Mouse (Mus musculus): ENCODE measurements around the gene Gm36176. TPM values are rescaled to one million over a fixed set of nuclear protein-coding genes. Genes with fewer than 3 reads are reported as not detected.
A peak's percentile ranks its signal among the peaks of the same experiment; 100 is the strongest.
"Not testable (repeated sequence)": the region's sequence is repeated elsewhere in the genome, so short reads cannot be mapped to it uniquely, and the experiment has no call there.

Gm36176 gene
- not detected for total RNA-seq (2021)
- long read RNA-seq, experiment 1 = 0 reads
- long read RNA-seq, experiment 2 = 0 reads

DNA sequence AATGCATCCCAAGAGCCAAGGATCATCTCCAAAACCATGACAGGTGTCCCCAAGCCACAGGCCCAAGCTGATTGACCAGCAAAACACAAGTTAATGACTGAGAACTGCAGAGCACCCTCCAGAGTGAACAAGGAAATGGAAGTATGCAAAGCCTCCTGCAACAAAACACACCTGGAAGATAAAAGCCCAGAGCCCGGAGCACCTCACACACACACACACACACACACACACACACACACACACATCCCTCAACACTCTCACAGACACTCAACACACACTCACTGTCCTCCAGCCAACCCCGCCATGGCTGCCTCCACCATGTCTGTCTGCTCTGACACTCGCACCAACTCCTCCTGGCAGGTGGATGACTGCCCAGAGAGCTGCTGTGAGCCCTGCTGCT is at the start of gene Gm36176:
Gm36176 (plus strand) TSS at position 301 of the 400 bp plus-strand sequence.
- no peak within 1 kb of the TSS for H3K4me3 ChIP-seq
- no peak for DNase-seq (ENCODE audit: extremely low spot score in 1 of 2, low spot score in 2 of 2)
- no peak for TF ChIP-seq CTCF (IDR thresholded peaks at IDR 0.05)
- intact Hi-C loops (cut with DNase I) = no loop called here
- no peak within 1 kb of the TSS for H3K27ac ChIP-seq

DNA sequence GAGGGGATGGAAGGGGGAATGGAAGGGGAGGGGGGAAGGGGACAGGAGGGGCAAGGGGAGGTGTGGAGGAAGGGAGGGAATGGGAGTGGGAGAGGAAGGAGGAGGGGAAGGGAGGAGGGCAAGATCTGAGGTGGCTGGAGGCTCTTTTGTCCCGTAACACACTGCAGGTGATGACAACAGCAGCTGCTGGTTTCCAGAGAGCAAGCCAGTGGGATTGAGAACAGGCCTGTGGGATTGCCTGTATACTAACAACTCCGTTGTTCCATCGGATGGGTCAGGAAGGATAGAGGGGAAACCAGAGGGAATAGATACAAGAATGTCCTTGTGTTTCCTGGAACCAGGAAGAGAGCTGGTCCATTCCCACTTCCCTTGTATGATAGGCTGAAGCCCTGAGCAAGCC is 48.9 kb upstream of the Gm36176 start:
- TF ChIP-seq CTCF (IDR thresholded peaks at IDR 0.05) = no peak
- H3K27ac ChIP-seq = no peak overlapping the region
- no peak overlapping the region for H3K4me3 ChIP-seq
- intact Hi-C loops (cut with DNase I) = loop anchor here (5.0 kb wide), 1 partner anchor 65 kb away; the partner anchor contains the start of gene Gm3285
- no peak for DNase-seq (ENCODE audit: extremely low spot score in 1 of 2, low spot score in 2 of 2)

DNA sequence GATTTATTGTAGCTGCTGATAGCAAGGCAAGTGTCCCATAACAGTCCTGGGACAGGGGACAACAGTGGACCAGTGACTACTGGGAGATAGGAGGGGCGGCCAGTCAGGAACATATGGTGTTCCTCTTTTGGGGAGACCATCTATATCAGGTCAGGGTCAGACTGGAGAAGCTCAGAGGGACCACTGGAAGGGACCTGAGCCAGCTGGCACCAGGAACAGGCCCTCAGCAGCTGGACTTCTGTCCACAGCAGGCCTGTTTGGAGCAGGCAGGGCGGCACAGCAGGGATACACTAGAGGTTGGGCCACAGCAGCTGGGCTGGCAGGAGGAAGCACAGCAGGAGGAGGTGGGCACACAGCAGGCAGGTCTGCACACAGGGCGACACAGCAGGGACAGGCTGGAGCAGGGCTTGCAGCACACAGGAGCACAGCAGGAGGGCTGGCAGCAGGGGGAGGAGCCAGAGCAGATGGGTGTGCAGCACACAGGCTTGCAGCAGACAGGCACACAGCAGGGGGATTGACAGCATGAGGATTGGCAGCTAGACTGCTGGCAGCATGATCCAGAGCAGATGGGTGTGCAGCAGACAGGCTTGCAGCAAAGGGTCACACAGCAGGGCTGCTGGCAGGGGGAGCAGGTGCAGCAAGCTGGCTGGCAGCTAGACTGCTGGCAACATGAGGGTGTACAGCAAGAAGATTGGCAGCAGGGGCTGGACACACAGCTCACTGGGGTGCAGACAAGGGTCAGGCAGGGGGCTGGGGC is 48.3 kb upstream of the Gm36176 start:
- not testable (repeated sequence) for H3K27ac ChIP-seq; DNase-seq (ENCODE audit: extremely low spot score in 1 of 2, low spot score in 2 of 2); H3K4me3 ChIP-seq
- intact Hi-C loops (cut with DNase I) = loop anchor here (5.0 kb wide), 1 partner anchor 64 kb away; the partner anchor contains the start of gene Gm3285

DNA sequence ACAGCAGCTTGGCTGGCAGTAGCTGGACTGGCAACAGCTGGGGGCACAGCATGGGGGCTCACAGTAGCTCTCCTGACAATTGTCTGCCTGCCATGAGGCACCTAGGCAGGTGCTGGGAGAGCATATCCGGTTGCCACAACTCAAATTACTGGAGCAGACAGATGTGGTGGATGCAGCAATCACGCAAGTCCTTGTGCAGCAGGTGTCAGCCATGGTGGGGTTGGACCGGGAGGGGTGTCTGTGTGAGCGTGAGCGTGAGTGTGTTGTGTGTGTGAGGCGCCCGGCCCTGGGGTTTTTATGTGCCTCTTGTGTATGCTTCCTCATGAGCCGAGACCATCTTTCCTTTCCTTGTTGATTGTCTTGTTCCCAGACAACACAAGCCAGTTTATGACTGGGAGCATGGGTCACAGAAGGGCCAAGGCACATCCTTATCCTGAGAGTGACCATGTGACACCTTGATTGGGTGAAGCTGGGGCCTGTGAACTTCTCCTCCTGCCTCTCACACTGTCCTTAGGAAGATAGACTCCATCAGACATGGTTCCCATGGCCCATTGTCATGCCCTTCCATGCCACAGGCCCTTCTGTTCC is 47.6 kb upstream of the Gm36176 start, which contains the start of gene Gm19668:
Gm19668 (minus strand) TSS at position 213 of the 588 bp plus-strand sequence.
- intact Hi-C loops (cut with DNase I) = loop anchor here (5.0 kb wide), 1 partner anchor 63 kb away; the partner anchor contains the start of gene Gm3285

DNA sequence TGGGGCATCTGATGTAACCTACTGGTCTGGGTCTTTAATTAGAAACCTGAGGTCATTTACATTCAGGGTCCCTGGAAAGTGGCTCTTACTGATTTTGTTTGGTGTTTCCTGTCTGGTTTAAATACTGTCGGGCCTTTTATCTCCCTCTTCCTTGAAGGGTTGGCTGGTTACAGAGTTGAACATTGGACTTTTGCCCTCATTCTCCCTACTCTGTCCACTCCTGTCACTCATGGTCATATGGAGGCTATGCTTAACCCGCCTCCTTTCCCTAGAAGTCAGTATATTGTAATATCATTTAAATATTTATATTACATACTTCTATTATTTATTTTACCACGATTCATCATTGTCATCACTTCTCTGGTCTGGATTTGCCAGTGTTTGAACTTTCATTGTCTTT is 42.5 kb upstream of the Gm36176 start:
- no peak for DNase-seq (ENCODE audit: extremely low spot score in 1 of 2, low spot score in 2 of 2)
- intact Hi-C loops (cut with DNase I) = no loop called here
- no peak overlapping the region for H3K27ac ChIP-seq
- no peak overlapping the region for H3K4me3 ChIP-seq
- TF ChIP-seq CTCF (IDR thresholded peaks at IDR 0.05) = no peak

More for the DNA sequence above, 47.6 kb upstream of the Gm36176 start, which contains the start of gene Gm19668:
- no peak for TF ChIP-seq CTCF (IDR thresholded peaks at IDR 0.05)
- DNase-seq (ENCODE audit: extremely low spot score in 1 of 2, low spot score in 2 of 2) = no peak
- Histone ChIP-seq H3K27ac (no peak within 1 kb of the TSS), H3K4me3 (no peak within 1 kb of the TSS)

GRCm38 (mm10) chr10:77811743-77812142 is 34.9 kb upstream of the Gm36176 start, which contains the start of gene Gm9507:
Gene Gm9507 (minus strand): TSS chr10:77811843.
- intact Hi-C loops (cut with DNase I) = no loop called here
- no peak for DNase-seq (ENCODE audit: extremely low spot score in 1 of 2, low spot score in 2 of 2)
- H3K4me3 ChIP-seq = no peak within 1 kb of the TSS
- no peak for TF ChIP-seq CTCF (IDR thresholded peaks at IDR 0.05)
- no peak within 1 kb of the TSS for H3K27ac ChIP-seq

DNA sequence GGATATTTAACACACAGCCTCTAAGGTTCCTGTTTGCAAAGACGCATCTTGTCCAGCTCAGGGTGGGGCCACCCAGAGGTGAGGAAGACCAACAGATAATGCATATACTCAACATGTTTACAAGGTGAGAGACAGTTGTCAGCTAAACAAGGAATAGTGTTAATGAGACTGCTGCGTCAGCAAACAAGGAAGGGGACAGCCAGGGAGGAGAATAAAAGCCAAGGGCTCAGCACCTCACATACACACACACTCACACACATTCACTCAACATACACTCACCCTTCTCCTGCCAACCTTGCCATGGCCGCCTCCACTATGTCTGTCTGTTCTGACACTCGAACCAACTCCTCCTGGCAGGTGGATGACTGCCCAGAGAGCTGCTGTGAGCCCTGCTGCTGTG is 32.2 kb upstream of the Gm36176 start, which contains the start of gene Gm2696:
Gm2696 (plus strand) TSS at position 301 of the 400 bp plus-strand sequence.
- intact Hi-C loops (cut with DNase I) = no loop called here
- no peak for TF ChIP-seq CTCF (IDR thresholded peaks at IDR 0.05)

DNA sequence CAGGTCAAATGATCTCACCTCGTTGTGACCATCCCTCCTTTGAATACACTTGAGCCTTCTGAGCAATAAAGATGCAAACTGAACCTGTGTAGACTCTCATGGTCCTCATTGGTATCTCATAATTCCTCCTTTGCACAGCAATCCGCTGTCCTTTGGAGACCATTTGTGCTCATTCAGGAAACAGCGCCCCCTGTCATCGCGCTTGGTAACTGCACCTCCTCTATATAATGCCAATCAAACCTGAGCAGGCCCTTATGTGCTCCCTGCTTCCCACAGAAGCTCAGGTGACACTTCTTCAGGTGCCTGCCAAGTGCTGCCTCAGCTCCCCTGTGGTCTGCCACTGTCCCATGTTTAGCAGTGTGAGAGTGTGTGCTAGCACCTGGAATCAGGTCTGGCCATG is 31.1 kb upstream of the Gm36176 start:
- peak in 1 of 2 experiments; percentile 21 for DNase-seq (ENCODE audit: extremely low spot score in 1 of 2, low spot score in 2 of 2)
- TF ChIP-seq CTCF (IDR thresholded peaks at IDR 0.05) = peak; percentile 52
- H3K4me3 ChIP-seq = no peak overlapping the region
- no peak overlapping the region for H3K27ac ChIP-seq
- intact Hi-C loops (cut with DNase I) = no loop called here

More for the DNA sequence above, 32.2 kb upstream of the Gm36176 start, which contains the start of gene Gm2696:
- Histone ChIP-seq H3K27ac (no peak within 1 kb of the TSS), H3K4me3 (no peak within 1 kb of the TSS)
- DNase-seq (ENCODE audit: extremely low spot score in 1 of 2, low spot score in 2 of 2) = no peak

DNA sequence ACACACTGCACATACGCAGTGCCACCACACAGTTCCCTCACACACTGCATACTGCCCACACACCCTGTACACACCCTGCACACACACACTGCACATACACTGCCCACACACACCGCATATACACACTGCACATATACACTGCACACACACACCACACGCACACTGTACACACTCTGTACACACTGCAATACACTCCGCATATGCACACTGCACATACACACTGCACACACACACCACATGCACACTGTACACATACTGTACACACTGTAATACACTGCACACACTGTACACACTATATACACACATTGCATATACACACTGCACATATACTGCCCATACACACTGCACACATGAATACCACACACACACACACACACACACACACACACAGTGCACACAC is 28.1 kb upstream of the Gm36176 start:
- no peak for DNase-seq (ENCODE audit: extremely low spot score in 1 of 2, low spot score in 2 of 2)
- H3K4me3 ChIP-seq = no peak overlapping the region
- no peak for TF ChIP-seq CTCF (IDR thresholded peaks at IDR 0.05)
- intact Hi-C loops (cut with DNase I) = no loop called here
- H3K27ac ChIP-seq = no peak overlapping the region

GRCm38 (mm10) chr10:77819203-77819602 is 27.4 kb upstream of the Gm36176 start:
- Histone ChIP-seq H3K27ac (no peak overlapping the region), H3K4me3 (no peak overlapping the region)
- intact Hi-C loops (cut with DNase I) = no loop called here
- no peak for DNase-seq (ENCODE audit: extremely low spot score in 1 of 2, low spot score in 2 of 2)
- no peak for TF ChIP-seq CTCF (IDR thresholded peaks at IDR 0.05)

- Histone ChIP-seq H3K27ac (no peak within 1 kb of the TSS), H3K4me3 (no peak within 1 kb of the TSS)
- intact Hi-C loops (cut with DNase I) = no loop called here
- DNase-seq (ENCODE audit: extremely low spot score in 1 of 2, low spot score in 2 of 2) = no peak
- TF ChIP-seq CTCF (IDR thresholded peaks at IDR 0.05) = no peak
These were observed 19.7 kb upstream of the Gm36176 start, which contains the start of gene Krtap10-4 for GRCm38 (mm10) chr10:77826951-77827350. Gene Krtap10-4 (minus strand): TSS chr10:77827095.

- peak; percentile 13 to 22 for DNase-seq (ENCODE audit: extremely low spot score in 1 of 2, low spot score in 2 of 2)
- no peak within 1 kb of the TSS for H3K4me3 ChIP-seq
- TF ChIP-seq CTCF (IDR thresholded peaks at IDR 0.05) = no peak
- no peak within 1 kb of the TSS for H3K27ac ChIP-seq
- intact Hi-C loops (cut with DNase I) = no loop called here
These were observed 11.0 kb upstream of the Gm36176 start, which contains the start of gene Krtap10-10 for GRCm38 (mm10) chr10:77835647-77836046. Gene Krtap10-10 (plus strand): TSS chr10:77835947.

Measured in left cerebral cortex, adult 2 months (tissue).